In the genomic region with DNA sequence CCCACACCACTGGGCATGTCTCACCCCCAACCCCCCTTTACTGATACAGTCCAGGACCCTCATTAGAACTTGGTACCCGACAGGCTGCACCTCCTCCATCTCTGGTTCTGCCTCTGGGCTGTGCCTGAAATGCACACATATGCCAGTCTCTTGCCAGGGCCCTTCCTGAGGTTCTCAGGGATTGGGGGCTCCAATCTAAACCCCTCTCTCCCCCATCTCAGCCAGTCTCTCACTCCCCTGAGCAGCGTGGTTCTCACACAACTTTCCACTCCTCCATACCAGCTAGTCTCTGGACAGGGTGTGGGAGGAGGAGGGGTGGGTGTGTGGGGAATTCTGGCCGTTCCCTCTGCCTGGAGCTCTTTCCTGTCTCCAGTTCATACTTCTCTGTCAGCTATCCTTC, we compare ENCODE assay signal across 11 mouse cellular contexts. TPM values are rescaled to one million over a fixed set of nuclear protein-coding genes. Genes with fewer than 3 reads are reported as not detected.
DNase-seq lines count a peak whose midpoint lies in the region; ATAC-seq and TF ChIP-seq lines count a peak whose summit lies in the region.
"Had no signal": no experiment of that assay in that cellular context is flagged by ENCODE, and none has a peak within 500 bp of the region (broad histone marks: within the 10 kb centered on the region; RNA-seq: fewer than 3 reads in every experiment).

No protein-coding gene starts in this region.

- peaks cover 20% of the 10 kb centered on the region for H3K4me1 ChIP-seq in forebrain, embryonic 13.5 days
- H3K4me1 ChIP-seq in forebrain, embryonic 16.5 days (replicated peaks; ENCODE audit: control insufficient read depth, insufficient read depth, low read length): peaks cover 10% of the 10 kb centered on the region
- peaks cover 18% of the 10 kb centered on the region; the same call in 1 of the 2 replicates for H3K4me1 ChIP-seq in kidney, postnatal 0 days (replicated peaks; ENCODE audit: insufficient read depth, low read length)
- peaks cover 11% of the 10 kb centered on the region for H3K4me1 ChIP-seq in embryonic facial prominence, embryonic 14.5 days (ENCODE audit: control insufficient read depth, insufficient read depth, low read length)
- peaks cover 15% of the 10 kb centered on the region for H3K4me1 ChIP-seq in midbrain, embryonic 15.5 days

- no peaks in the 10 kb centered on the region for H3K27me3 ChIP-seq in forebrain, embryonic 13.5 days
- no peaks in the 10 kb centered on the region for H3K27me3 ChIP-seq in forebrain, embryonic 16.5 days (replicated peaks; ENCODE audit: control insufficient read depth, insufficient read depth, low read length)
- H3K27me3 ChIP-seq in kidney, postnatal 0 days (ENCODE audit: insufficient read depth, low read length): no peaks in the 10 kb centered on the region
- H3K27me3 ChIP-seq in embryonic facial prominence, embryonic 14.5 days (replicated peaks; ENCODE audit: control insufficient read depth, insufficient read depth, low read length): no peaks in the 10 kb centered on the region
- no peaks in the 10 kb centered on the region for H3K27me3 ChIP-seq in midbrain, embryonic 15.5 days (replicated peaks)
- H3K27me3 ChIP-seq: midbrain, embryonic 12.5 days had no signal

- no peaks in the 10 kb centered on the region for H3K9me3 ChIP-seq in forebrain, embryonic 13.5 days (replicated peaks)
- H3K9me3 ChIP-seq in forebrain, embryonic 16.5 days (ENCODE audit: control insufficient read depth, low read length): no peaks in the 10 kb centered on the region
- no peaks in the 10 kb centered on the region for H3K9me3 ChIP-seq in kidney, postnatal 0 days (replicated peaks; ENCODE audit: low read length)
- no peaks in the 10 kb centered on the region for H3K9me3 ChIP-seq in embryonic facial prominence, embryonic 14.5 days (ENCODE audit: control insufficient read depth, low read length)
- no peaks in the 10 kb centered on the region for H3K9me3 ChIP-seq in midbrain, embryonic 15.5 days
- H3K9me3 ChIP-seq: midbrain, embryonic 12.5 days had no signal

- H3K4me3 ChIP-seq in forebrain, embryonic 13.5 days: no peak overlapping the region
- no peak overlapping the region for H3K4me3 ChIP-seq in forebrain, embryonic 16.5 days (replicated peaks; ENCODE audit: low read length)
- no peak overlapping the region for H3K4me3 ChIP-seq in kidney, postnatal 0 days (replicated peaks; ENCODE audit: low read depth, low read length)
- no peak overlapping the region for H3K4me3 ChIP-seq in embryonic facial prominence, embryonic 14.5 days (ENCODE audit: low read depth, low read length)
- H3K4me3 ChIP-seq in midbrain, embryonic 15.5 days: no peak overlapping the region

- H3K36me3 ChIP-seq in forebrain, embryonic 13.5 days (ENCODE audit: poor library complexity, severe bottlenecking): no peaks in the 10 kb centered on the region
- H3K36me3 ChIP-seq in forebrain, embryonic 16.5 days (ENCODE audit: control insufficient read depth, insufficient read depth): no peaks in the 10 kb centered on the region
- no peaks in the 10 kb centered on the region for H3K36me3 ChIP-seq in kidney, postnatal 0 days (ENCODE audit: insufficient read depth, low read length)
- no peaks in the 10 kb centered on the region for H3K36me3 ChIP-seq in embryonic facial prominence, embryonic 14.5 days (ENCODE audit: control insufficient read depth, insufficient read depth, low read length)
- H3K36me3 ChIP-seq in midbrain, embryonic 15.5 days (replicated peaks): no peaks in the 10 kb centered on the region
- H3K36me3 ChIP-seq: midbrain, embryonic 12.5 days had no signal

- TF ChIP-seq CTCF in kidney, postnatal 0 days (IDR thresholded peaks at IDR 0.05; ENCODE audit: low read depth): no peak

- DNase-seq in kidney, postnatal 0 days (ENCODE audit: low spot score): peak; percentile 34
- no peak for DNase-seq in kidney, postnatal 36 days
- DNase-seq in embryonic facial prominence, embryonic 14.5 days (ENCODE audit: low spot score): no peak
- no peak for DNase-seq in embryo, embryonic 9.5 days (ENCODE audit: extremely low spot score)
- DNase-seq in frontal cortex, postnatal 36 days (ENCODE audit: low spot score in 2 of 2): no peak
- DNase-seq: cerebellum, postnatal 25 days; gastrocnemius, postnatal 10 days had no signal

- 69% methylated on average over 3 of the region's 3 CpGs for WGBS in forebrain, embryonic 13.5 days
- 70% methylated on average over 3 of the region's 3 CpGs for WGBS in forebrain, embryonic 16.5 days
- WGBS in kidney, postnatal 0 days: 28% methylated on average over 3 of the region's 3 CpGs
- 52% methylated on average over 3 of the region's 3 CpGs for WGBS in embryonic facial prominence, embryonic 14.5 days
- 68% methylated on average over 3 of the region's 3 CpGs for WGBS in midbrain, embryonic 15.5 days

- no peak for ATAC-seq in forebrain, embryonic 13.5 days
- no peak for ATAC-seq in forebrain, embryonic 16.5 days
- ATAC-seq in kidney, postnatal 0 days (replicated peaks; ENCODE audit: low FRiP score, low read depth): no peak
- no peak for ATAC-seq in embryonic facial prominence, embryonic 14.5 days (ENCODE audit: low read depth)
- ATAC-seq in midbrain, embryonic 15.5 days (replicated peaks): no peak

- no peak overlapping the region for H3K9ac ChIP-seq in forebrain, embryonic 13.5 days
- H3K9ac ChIP-seq in forebrain, embryonic 16.5 days (replicated peaks; ENCODE audit: low read depth, low read length): no peak overlapping the region
- H3K9ac ChIP-seq in kidney, postnatal 0 days (ENCODE audit: low read depth, low read length): no peak overlapping the region
- H3K9ac ChIP-seq in embryonic facial prominence, embryonic 14.5 days (ENCODE audit: low read depth, low read length): no peak overlapping the region
- H3K9ac ChIP-seq in midbrain, embryonic 15.5 days: no peak overlapping the region

- peak overlapping the region; percentile 31; the same call in 1 of the 2 replicates for H3K27ac ChIP-seq in forebrain, embryonic 13.5 days
- no peak overlapping the region for H3K27ac ChIP-seq in forebrain, embryonic 16.5 days (ENCODE audit: low read length)
- peak overlapping the region; percentile 76 for H3K27ac ChIP-seq in kidney, postnatal 0 days
- 0 out of 2 replicates have a peak overlapping the region, but pooled peaks have one; percentile 35 for H3K27ac ChIP-seq in embryonic facial prominence, embryonic 14.5 days (replicated peaks; ENCODE audit: low read depth, low read length)
- H3K27ac ChIP-seq in midbrain, embryonic 15.5 days: 0 out of 2 replicates have a peak overlapping the region, but pooled peaks have one; percentile 76
- H3K27ac ChIP-seq: midbrain, embryonic 12.5 days had no signal

- H3K4me2 ChIP-seq in forebrain, embryonic 13.5 days: peak overlapping the region; percentile 77; the same call in 1 of the 2 replicates
- no peak overlapping the region for H3K4me2 ChIP-seq in forebrain, embryonic 16.5 days (ENCODE audit: low read length)
- H3K4me2 ChIP-seq in kidney, postnatal 0 days (ENCODE audit: low read length): peak overlapping the region; percentile 77
- H3K4me2 ChIP-seq in embryonic facial prominence, embryonic 14.5 days (ENCODE audit: low read depth, low read length): no peak overlapping the region; the same call in 1 of the 2 replicates
- no peak overlapping the region for H3K4me2 ChIP-seq in midbrain, embryonic 15.5 days

RNA-seq across cellular contexts. Expression of gene Cln6, which starts 1.0 kb away (rescaled TPM):
- 6.9 and 8.0 TPM in 2 replicates for polyA plus RNA-seq in forebrain, embryonic 13.5 days (2015; fragmentation: Nextera tagmentation; extraction: Ambion mirVana)
- polyA plus RNA-seq in forebrain, embryonic 16.5 days (2015; fragmentation: Nextera tagmentation; extraction: Ambion mirVana): 4.6 and 4.9 TPM in 2 replicates
- 26.8 and 26.9 TPM in 2 replicates for polyA plus RNA-seq in kidney, postnatal 0 days (2015; fragmentation: Nextera tagmentation; extraction: Ambion mirVana)
- 19.0 and 20.6 TPM in 2 replicates for polyA plus RNA-seq in embryonic facial prominence, embryonic 14.5 days (2014; fragmentation: Nextera tagmentation; extraction: Ambion mirVana)
- polyA plus RNA-seq in midbrain, embryonic 15.5 days (2015; fragmentation: Nextera tagmentation; extraction: Ambion mirVana): 5.9 and 6.2 TPM in 2 replicates

RNA-seq across cellular contexts. Expression of gene Calml4, which starts 20.3 kb away (rescaled TPM):
- 6.5 and 8.6 TPM in 2 replicates for polyA plus RNA-seq in forebrain, embryonic 13.5 days (2015; fragmentation: Nextera tagmentation; extraction: Ambion mirVana)
- 4.3 and 6.0 TPM in 2 replicates for polyA plus RNA-seq in forebrain, embryonic 16.5 days (2015; fragmentation: Nextera tagmentation; extraction: Ambion mirVana)
- polyA plus RNA-seq in kidney, postnatal 0 days (2015; fragmentation: Nextera tagmentation; extraction: Ambion mirVana): 301 and 303 TPM in 2 replicates
- polyA plus RNA-seq in embryonic facial prominence, embryonic 14.5 days (2014; fragmentation: Nextera tagmentation; extraction: Ambion mirVana): 16.5 and 19.8 TPM in 2 replicates
- polyA plus RNA-seq in midbrain, embryonic 15.5 days (2015; fragmentation: Nextera tagmentation; extraction: Ambion mirVana): 9.4 and 11.7 TPM in 2 replicates

RNA-seq across cellular contexts. Expression of gene Fem1b, which starts 25.9 kb away (rescaled TPM):
- polyA plus RNA-seq in forebrain, embryonic 13.5 days (2015; fragmentation: Nextera tagmentation; extraction: Ambion mirVana): 36.6 and 40.8 TPM in 2 replicates
- polyA plus RNA-seq in forebrain, embryonic 16.5 days (2015; fragmentation: Nextera tagmentation; extraction: Ambion mirVana): 47.8 and 50.2 TPM in 2 replicates
- polyA plus RNA-seq in kidney, postnatal 0 days (2015; fragmentation: Nextera tagmentation; extraction: Ambion mirVana): 15.1 and 15.4 TPM in 2 replicates
- 31.8 and 32.0 TPM in 2 replicates for polyA plus RNA-seq in embryonic facial prominence, embryonic 14.5 days (2014; fragmentation: Nextera tagmentation; extraction: Ambion mirVana)
- polyA plus RNA-seq in midbrain, embryonic 15.5 days (2015; fragmentation: Nextera tagmentation; extraction: Ambion mirVana): 64.6 and 67.0 TPM in 2 replicates

Comparison
In these comparisons a context has a peak if more than half of its experiments do, and no peak if none do; other contexts are left out.
1. H3K4me2 ChIP-seq: peak in forebrain, embryonic 13.5 days (single experiment) and kidney, postnatal 0 days (single experiment); none in forebrain, embryonic 16.5 days (single experiment), embryonic facial prominence, embryonic 14.5 days (single experiment) and midbrain, embryonic 15.5 days (single experiment).
2. RNA of gene Calml4, which starts 20.3 kb away (polyA plus RNA-seq): 301 to 303 TPM in kidney, postnatal 0 days; 16.5 to 19.8 TPM in embryonic facial prominence, embryonic 14.5 days, 9.4 to 11.7 TPM in midbrain, embryonic 15.5 days, 6.5 to 8.6 TPM in forebrain, embryonic 13.5 days and 4.3 to 6.0 TPM in forebrain, embryonic 16.5 days; every median in the first group is over 10 times any median in the second.